Mouse (Mus musculus) cerebellum, adult 2 months (tissue): Measurements from ENCODE around the gene Dnm3. TPM values are rescaled to one million over a fixed set of nuclear protein-coding genes. Genes with fewer than 3 reads are reported as not detected.

Experiments
- DNase-seq, 2 experiments: peaks; one replicate each; pipeline ENCODE4 v3.0.0; 2021
- H3K27ac ChIP-seq: fragments of 200-500 bp; 2 replicates; pipeline ENCODE4 v1.5.1; 2012; ENCODE audit warnings: low read length, control low read depth, inconsistent platforms; ENCODE audit not compliant: insufficient read depth
- H3K27me3 ChIP-seq: fragments of 200-500 bp; 2 replicates; pipeline ENCODE4 v1.6.1; 2012; ENCODE audit warnings: inconsistent platforms, mild to moderate bottlenecking, low read length, moderate library complexity; ENCODE audit not compliant: control insufficient read depth, insufficient read depth
- H3K4me1 ChIP-seq: fragments of 200-500 bp; 2 replicates; pipeline ENCODE4 v1.6.1; 2011; ENCODE audit warnings: low read length; ENCODE audit not compliant: control insufficient read depth, insufficient read depth
- H3K4me3 ChIP-seq: fragments of 200-500 bp; replicated peaks from 2 replicates; pipeline ENCODE3; 2011; ENCODE audit warnings: mild to moderate bottlenecking, low read depth, low read length, control low read depth; ENCODE audit not compliant: insufficient read depth
- CTCF ChIP-seq: fragments of 200-500 bp; IDR thresholded peaks from 2 replicates; pipeline ENCODE4 v1.5.1; 2011; ENCODE audit warnings: low read depth, mild to moderate bottlenecking, control low read depth, low read length, moderate library complexity, borderline replicate concordance; ENCODE audit not compliant: insufficient read depth
- POLR2A ChIP-seq: fragments of 200-500 bp; IDR thresholded peaks from 2 replicates; pipeline ENCODE4 v1.6.1; 2011; ENCODE audit warnings: low read length, control low read depth, borderline replicate concordance; ENCODE audit not compliant: insufficient read depth
- WGBS: fragments of 180-500 bp; shearing (Covaris S2); methylation state at CpG from one replicate; pipeline ENCODE4 v1.1.7; 2018; 5-methylcytosine and 5-hydroxymethylcytosine counted together
- polyA plus RNA-seq: library from polyadenylated mRNA; depleted of rRNA; stranded (reverse); fragments of >200 nt; gene quantifications from 2 replicates; pipeline ENCODE4 v1.2.3, GENCODE M21; 2012

Dnm3 gene
- polyA plus RNA-seq, 1 experiment = 93.6 TPM

DNA sequence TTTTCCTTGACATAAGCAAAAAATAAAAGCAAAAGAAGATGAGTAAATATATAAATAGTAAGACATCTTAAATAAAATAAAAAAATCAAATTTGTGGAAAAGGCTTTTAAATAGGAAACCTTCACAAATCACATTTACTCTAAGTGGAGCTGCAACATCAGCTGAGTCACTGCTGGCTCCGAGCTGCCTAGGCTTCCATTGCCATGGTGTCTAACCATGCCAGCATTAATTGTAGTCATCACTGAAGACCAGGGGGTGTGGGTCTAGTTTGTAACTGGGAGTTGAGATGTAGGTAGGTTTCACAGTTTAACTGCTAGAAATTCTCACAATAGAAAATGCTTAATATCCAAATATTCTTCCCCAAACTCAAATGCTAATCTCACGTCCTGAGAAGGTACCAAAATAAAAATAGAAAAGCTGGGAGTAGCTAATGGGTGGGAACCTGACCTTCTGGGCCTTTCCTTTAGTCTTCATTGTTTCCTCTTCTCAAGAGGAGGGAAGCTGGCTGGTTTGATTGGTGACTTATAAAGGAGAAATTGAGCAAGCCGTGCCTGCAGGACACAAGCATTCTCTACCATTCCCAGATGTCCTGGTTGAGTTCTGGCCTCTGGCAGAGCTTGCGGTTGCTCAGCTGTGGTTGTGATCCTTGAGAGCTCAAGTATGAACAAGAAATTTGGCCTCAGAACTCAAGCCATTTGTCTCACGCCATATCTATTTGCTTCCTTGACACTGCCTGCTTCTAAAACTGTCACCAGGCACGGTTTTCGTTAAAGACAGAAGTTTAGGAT lies 377.6 kb downstream of the Dnm3 start:
- H3K4me1 ChIP-seq = no peaks in the 10 kb centered on the region
- DNase-seq = no peak
- TF ChIP-seq CTCF (no peak), POLR2A (no peak)
- H3K27ac ChIP-seq = no peak overlapping the region
- H3K27me3 ChIP-seq = no peaks in the 10 kb centered on the region
- no peak overlapping the region for H3K4me3 ChIP-seq
- 90% methylated on average over 7 of the region's 7 CpGs for WGBS

DNA sequence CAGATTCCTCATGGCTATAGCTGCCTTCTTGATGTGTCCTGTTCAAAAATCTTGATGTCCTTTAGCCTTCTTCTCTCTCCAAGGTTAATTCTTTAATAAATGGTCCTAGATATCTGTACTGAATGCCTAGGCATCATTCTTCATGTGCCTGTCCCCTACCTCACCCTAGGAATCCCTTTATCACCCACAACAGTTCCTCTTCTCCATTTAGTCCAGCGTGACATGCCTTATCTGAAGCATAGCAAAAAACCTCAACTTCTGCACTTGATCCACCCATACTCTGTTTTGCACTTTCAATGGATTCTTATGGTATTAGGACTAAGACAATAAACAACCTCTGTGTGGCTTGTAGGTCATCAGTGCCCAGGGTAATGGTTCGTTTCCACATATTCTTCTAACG lies 378.6 kb downstream of the Dnm3 start:
- DNase-seq = no peak
- Histone ChIP-seq H3K27me3 (no peaks in the 10 kb centered on the region), H3K4me1 (no peaks in the 10 kb centered on the region), H3K27ac (no peak overlapping the region), H3K4me3 (no peak overlapping the region)
- 94% methylated on average over 3 of the region's 3 CpGs for WGBS
- no peak for TF ChIP-seq POLR2A
- no peak for TF ChIP-seq CTCF

GRCm38 (mm10) chr1:162094523-162095272 lies 383.1 kb downstream of the Dnm3 start:
- DNase-seq = no peak
- H3K4me3 ChIP-seq = no peak overlapping the region
- no peak for TF ChIP-seq CTCF
- no peak for TF ChIP-seq POLR2A
- H3K27me3 ChIP-seq = no peaks in the 10 kb centered on the region
- WGBS = 93% methylated on average over 8 of the region's 8 CpGs
- H3K27ac ChIP-seq = no peak overlapping the region
- H3K4me1 ChIP-seq = no peaks in the 10 kb centered on the region

DNA sequence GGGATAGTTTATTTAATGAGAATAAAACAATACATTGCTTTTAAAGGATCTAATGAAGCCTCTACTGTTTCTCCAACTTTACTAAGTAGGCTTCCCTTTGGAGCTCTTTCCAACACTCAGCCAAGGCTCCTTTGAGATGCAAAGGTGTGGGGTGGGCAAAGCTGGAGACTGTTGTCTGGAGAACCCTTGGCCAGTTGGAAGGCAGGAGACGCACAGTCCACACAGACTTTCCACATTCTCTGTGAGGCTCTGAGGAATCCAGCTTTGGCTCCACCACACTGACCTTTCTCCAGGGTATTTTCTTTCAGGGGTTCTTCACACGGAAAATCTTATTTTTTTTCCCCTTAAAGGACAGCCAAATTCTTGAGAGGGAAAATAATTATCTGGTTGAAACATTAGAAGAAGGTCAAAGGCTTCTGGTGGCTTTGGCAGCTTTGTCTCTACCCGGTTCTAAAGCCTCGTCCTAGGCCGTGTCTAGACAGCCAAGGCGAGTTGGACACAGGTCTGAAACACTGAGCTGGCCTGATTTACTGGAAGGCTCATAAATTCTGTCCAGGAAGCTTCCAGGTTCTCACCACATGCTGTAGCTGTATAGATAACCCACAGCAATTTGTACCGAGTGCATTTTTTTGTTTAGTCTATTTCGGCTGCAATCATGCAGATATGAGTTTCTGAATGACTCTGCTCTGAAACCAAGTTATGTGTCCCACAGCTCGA lies 383.9 kb downstream of the Dnm3 start:
- peak in 1 of 2 experiments; percentile 27 for DNase-seq
- H3K27me3 ChIP-seq = no peaks in the 10 kb centered on the region
- WGBS = 37% methylated on average over 9 of the region's 9 CpGs
- no peak overlapping the region for H3K27ac ChIP-seq
- H3K4me3 ChIP-seq = no peak overlapping the region
- no peaks in the 10 kb centered on the region for H3K4me1 ChIP-seq
- TF ChIP-seq POLR2A = no peak
- TF ChIP-seq CTCF = no peak

GRCm38 (mm10) chr1:162092899-162093659 lies 384.8 kb downstream of the Dnm3 start:
- WGBS = 71% methylated on average over 3 of the region's 3 CpGs
- Histone ChIP-seq H3K27me3 (no peaks in the 10 kb centered on the region), H3K27ac (no peak overlapping the region), H3K4me3 (no peak overlapping the region), H3K4me1 (no peaks in the 10 kb centered on the region)
- no peak for DNase-seq
- TF ChIP-seq CTCF (no peak), POLR2A (no peak)

DNA sequence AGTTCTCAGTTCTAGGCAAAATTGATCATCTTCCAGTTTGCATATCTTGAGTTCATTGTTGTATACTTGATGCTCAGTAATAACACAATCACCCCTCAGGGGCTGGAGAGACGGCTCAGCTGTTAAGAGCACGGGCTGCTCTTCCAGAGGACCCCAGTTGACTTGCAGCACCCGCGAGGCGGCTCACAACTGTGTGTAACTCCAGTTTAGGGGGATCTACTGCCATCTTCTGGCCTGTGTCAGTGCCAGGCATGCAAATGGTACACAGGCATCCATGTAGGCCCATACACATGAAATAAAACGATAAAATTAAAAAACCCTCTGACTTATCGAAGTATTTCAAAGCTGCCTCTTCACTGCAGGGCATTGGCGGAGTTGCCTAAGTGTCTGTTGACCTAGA lies 385.4 kb downstream of the Dnm3 start:
- Histone ChIP-seq H3K4me3 (no peak overlapping the region), H3K27me3 (no peaks in the 10 kb centered on the region), H3K27ac (no peak overlapping the region), H3K4me1 (no peaks in the 10 kb centered on the region)
- TF ChIP-seq CTCF (no peak), POLR2A (no peak)
- DNase-seq = no peak
- 78% methylated on average over 8 of the region's 8 CpGs for WGBS

DNA sequence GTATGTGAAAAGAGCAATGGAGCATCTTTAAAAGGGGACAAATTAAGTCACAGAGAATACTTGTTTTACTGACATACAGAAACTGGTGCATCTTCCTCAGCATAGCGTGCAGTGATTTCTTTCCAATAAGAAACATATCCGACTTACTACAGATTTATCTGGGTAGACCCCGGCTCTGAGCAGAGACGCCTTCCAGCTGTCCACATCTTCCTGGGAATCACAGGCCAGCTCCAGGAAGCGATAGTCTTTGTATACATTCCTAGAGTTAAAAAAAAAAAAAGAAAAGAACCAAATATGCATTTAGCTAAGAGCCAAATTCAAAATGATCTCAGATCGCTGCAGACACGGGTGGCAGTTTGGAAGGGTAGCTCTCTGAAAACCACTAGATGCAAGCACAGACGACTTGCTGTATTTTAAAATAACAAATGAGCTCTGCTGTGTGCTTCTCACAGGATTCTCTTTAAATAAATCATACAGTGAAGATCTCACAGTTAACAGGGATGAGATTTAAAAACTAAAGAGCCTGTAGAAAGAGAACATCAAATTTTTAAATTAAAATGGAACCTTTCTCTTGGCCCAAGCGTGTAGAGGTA lies 393.9 kb downstream of the Dnm3 start:
- no peaks in the 10 kb centered on the region; the same call in 1 of the 2 replicates for H3K4me1 ChIP-seq
- 85% methylated on average over 9 of the region's 9 CpGs for WGBS
- no peak for TF ChIP-seq CTCF
- TF ChIP-seq POLR2A = no peak
- H3K27me3 ChIP-seq = no peaks in the 10 kb centered on the region
- no peak overlapping the region for H3K4me3 ChIP-seq
- no peak overlapping the region for H3K27ac ChIP-seq
- DNase-seq = no peak
